Mouse (Mus musculus) brain, adult 2 months (tissue): ENCODE results near the gene Slc38a2.

Experiments
- DNase-seq: peaks from one replicate; pipeline ENCODE4 v3.0.0; 2011; ENCODE audit warnings: low read depth, low spot score

The Slc38a2 gene

GRCm38 (mm10) chr15:96696486-96697284, 2.8 kb downstream of the Slc38a2 start:
- no peak for DNase-seq

- peak; percentile 55 for DNase-seq
Observed at GRCm38 (mm10) chr15:96695455-96696421, 3.8 kb downstream of the Slc38a2 start.

- DNase-seq: no peak
Observed at GRCm38 (mm10) chr15:96694988-96695387, 4.5 kb downstream of the Slc38a2 start.

GRCm38 (mm10) chr15:96693688-96694087, 5.8 kb downstream of the Slc38a2 start:
- DNase-seq: peak; percentile 86

GRCm38 (mm10) chr15:96692401-96692800, 7.1 kb downstream of the Slc38a2 start:
- DNase-seq: no peak

- DNase-seq: no peak
Observed at GRCm38 (mm10) chr15:96691381-96691780, 8.1 kb downstream of the Slc38a2 start.

- DNase-seq: no peak
Observed at GRCm38 (mm10) chr15:96690829-96691228, 8.7 kb downstream of the Slc38a2 start.

GRCm38 (mm10) chr15:96689919-96690318, 9.6 kb downstream of the Slc38a2 start:
- DNase-seq: no peak

GRCm38 (mm10) chr15:96688784-96689318, 10.7 kb downstream of the Slc38a2 start:
- no peak for DNase-seq

- DNase-seq: peak; percentile 77
Observed at GRCm38 (mm10) chr15:96688036-96688435, 11.5 kb downstream of the Slc38a2 start.

GRCm38 (mm10) chr15:96687366-96687765, 12.2 kb downstream of the Slc38a2 start:
- no peak for DNase-seq

- DNase-seq: no peak
Observed at GRCm38 (mm10) chr15:96686201-96687159, 13.1 kb downstream of the Slc38a2 start.

- DNase-seq: no peak
Observed at GRCm38 (mm10) chr15:96685273-96685672, 14.3 kb downstream of the Slc38a2 start.

- DNase-seq: peak; percentile 78
Observed at GRCm38 (mm10) chr15:96684132-96684830, 15.2 kb downstream of the Slc38a2 start.

GRCm38 (mm10) chr15:96678871-96679773, 20.4 kb downstream of the Slc38a2 start:
- no peak for DNase-seq

GRCm38 (mm10) chr15:96676518-96676917, 23.0 kb downstream of the Slc38a2 start:
- peak; percentile 58 for DNase-seq

- no peak for DNase-seq
Observed at GRCm38 (mm10) chr15:96675744-96676143, 23.8 kb downstream of the Slc38a2 start.

GRCm38 (mm10) chr15:96675055-96675454, 24.5 kb downstream of the Slc38a2 start:
- DNase-seq: no peak

- no peak for DNase-seq
Observed at GRCm38 (mm10) chr15:96674089-96674488, 25.4 kb downstream of the Slc38a2 start.
